Mouse (Mus musculus): Measurements from ENCODE around the gene Mrpl58. TPM values are rescaled to one million over a fixed set of nuclear protein-coding genes. Genes with fewer than 3 reads are reported as not detected.

Mrpl58 gene
- polyA plus RNA-seq, 1 experiment from 2014 or later, result 175 TPM

Small RNA genes within 50 kb of the gene (microRNA-seq; reads per million reads assigned to microRNA genes)
- gene Mir3968 (ENCODE audit: borderline number of aligned reads), result 0.50 reads per million

Other genes with a start within 250 kb of the Mrpl58 start
- gene Slc9a3r1, start 240.4 kb upstream of the Mrpl58 start, polyA plus RNA-seq (2014; fragmentation: Nextera tagmentation; extraction: Ambion mirVana), result 40.6 and 43.5 TPM in 2 replicates
- 12.5 and 14.9 TPM in 2 replicates for gene Tmem104, start 216.3 kb upstream of the Mrpl58 start, polyA plus RNA-seq (2014; fragmentation: Nextera tagmentation; extraction: Ambion mirVana)
- 20.0 and 23.3 TPM in 2 replicates for gene Nat9, start 215.9 kb upstream of the Mrpl58 start, polyA plus RNA-seq (2014; fragmentation: Nextera tagmentation; extraction: Ambion mirVana)
- not detected in 2 replicates for gene Grin2c, start 136.5 kb upstream of the Mrpl58 start, polyA plus RNA-seq (2014; fragmentation: Nextera tagmentation; extraction: Ambion mirVana)
- 10.4 and 11.0 TPM in 2 replicates for gene Fdxr, start 126.7 kb upstream of the Mrpl58 start, polyA plus RNA-seq (2014; fragmentation: Nextera tagmentation; extraction: Ambion mirVana)
- gene Fads6, start 106.1 kb upstream of the Mrpl58 start, polyA plus RNA-seq (2014; fragmentation: Nextera tagmentation; extraction: Ambion mirVana), result 0.24 and 0.52 TPM in 2 replicates
- not detected in 2 replicates for gene Otop2, start 96.6 kb upstream of the Mrpl58 start, polyA plus RNA-seq (2014; fragmentation: Nextera tagmentation; extraction: Ambion mirVana)
- gene Ush1g, start 81.7 kb upstream of the Mrpl58 start, polyA plus RNA-seq (2014; fragmentation: Nextera tagmentation; extraction: Ambion mirVana), result not detected in 2 replicates
- gene Otop3, start 69.0 kb upstream of the Mrpl58 start, polyA plus RNA-seq (2014; fragmentation: Nextera tagmentation; extraction: Ambion mirVana), result 0.21 TPM in 1 of 2 replicates, not detected in the other
- gene Hid1, start 36.0 kb upstream of the Mrpl58 start, polyA plus RNA-seq (2014; fragmentation: Nextera tagmentation; extraction: Ambion mirVana), result 10.3 and 10.5 TPM in 2 replicates
- 11.7 and 12.3 TPM in 2 replicates for gene Cdr2l, start 21.8 kb upstream of the Mrpl58 start, polyA plus RNA-seq (2014; fragmentation: Nextera tagmentation; extraction: Ambion mirVana)
- 841 and 943 TPM in 2 replicates for gene Atp5h, start 16.2 kb downstream of the Mrpl58 start, polyA plus RNA-seq (2014; fragmentation: Nextera tagmentation; extraction: Ambion mirVana)
- gene Kctd2, start 16.4 kb downstream of the Mrpl58 start, polyA plus RNA-seq (2014; fragmentation: Nextera tagmentation; extraction: Ambion mirVana), result 21.8 and 22.6 TPM in 2 replicates
- 0.11 TPM in 1 of 2 replicates, not detected in the other for gene Trim80, start 36.8 kb downstream of the Mrpl58 start, polyA plus RNA-seq (2014; fragmentation: Nextera tagmentation; extraction: Ambion mirVana)
- 0.15 and 0.18 TPM in 2 replicates for gene Slc16a5, start 58.7 kb downstream of the Mrpl58 start, polyA plus RNA-seq (2014; fragmentation: Nextera tagmentation; extraction: Ambion mirVana)
- gene Armc7, start 71.9 kb downstream of the Mrpl58 start, polyA plus RNA-seq (2014; fragmentation: Nextera tagmentation; extraction: Ambion mirVana), result 7.6 TPM in 2 replicates
- 70.9 and 74.8 TPM in 2 replicates for gene Nt5c, start 88.1 kb downstream of the Mrpl58 start, polyA plus RNA-seq (2014; fragmentation: Nextera tagmentation; extraction: Ambion mirVana)
- 576 and 619 TPM in 2 replicates for gene Jpt1, start 110.6 kb downstream of the Mrpl58 start, polyA plus RNA-seq (2014; fragmentation: Nextera tagmentation; extraction: Ambion mirVana)
- 838 and 864 TPM in 2 replicates for gene Sumo2, start 132.5 kb downstream of the Mrpl58 start, polyA plus RNA-seq (2014; fragmentation: Nextera tagmentation; extraction: Ambion mirVana)
- gene Nup85, start 160.7 kb downstream of the Mrpl58 start, polyA plus RNA-seq (2014; fragmentation: Nextera tagmentation; extraction: Ambion mirVana), result 128 and 143 TPM in 2 replicates
- 82.8 and 87.6 TPM in 2 replicates for gene Mrps7, start 200.2 kb downstream of the Mrpl58 start, polyA plus RNA-seq (2014; fragmentation: Nextera tagmentation; extraction: Ambion mirVana)
- 16.5 and 17.9 TPM in 2 replicates for gene Gga3, start 200.3 kb downstream of the Mrpl58 start, polyA plus RNA-seq (2014; fragmentation: Nextera tagmentation; extraction: Ambion mirVana)
- 22.7 and 28.5 TPM in 2 replicates for gene Mif4gd, start 209.2 kb downstream of the Mrpl58 start, polyA plus RNA-seq (2014; fragmentation: Nextera tagmentation; extraction: Ambion mirVana)
- gene Slc25a19, start 224.5 kb downstream of the Mrpl58 start, polyA plus RNA-seq (2014; fragmentation: Nextera tagmentation; extraction: Ambion mirVana), result 23.4 and 24.6 TPM in 2 replicates